Mouse (Mus musculus) heart, embryonic 13.5 days (tissue): ENCODE measurements at regions not wholly inside any gene's neighbourhood (a gene's known extent, or its start where the extent isn't known, plus 50 kb on each side); places are given as distances from the start of the nearest gene placed in this dataset.
A peak's percentile ranks its signal among the peaks of the same experiment; 100 is the strongest.
"Not testable (repeated sequence)": the region's sequence is repeated elsewhere in the genome, so short reads cannot be mapped to it uniquely, and the experiment has no call there.

ENCODE experiments used
- ATAC-seq: fragments of 200-750 bp; cut with Nextera tagmentation; 2 replicates; pipeline ENCODE4 v1.8.0; 2017; ENCODE audit warnings: moderate TSS enrichment; ENCODE audit not compliant: insufficient number of reproducible peaks, low FRiP score, low TSS enrichment; ENCODE audit errors: extremely low read depth
- H3K27ac ChIP-seq: fragments of 300-500 bp; sonication (generic); replicated peaks from 2 replicates; pipeline ENCODE4 v1.5.1; 2015; ENCODE audit warnings: moderate library complexity, mild to moderate bottlenecking, inconsistent platforms
- H3K27me3 ChIP-seq: fragments of 300-500 bp; sonication (generic); replicated peaks from 2 replicates; pipeline ENCODE4 v1.6.1; 2015; ENCODE audit warnings: mild to moderate bottlenecking, inconsistent platforms
- H3K36me3 ChIP-seq: fragments of 300-500 bp; sonication (generic); 2 replicates; pipeline ENCODE4 v1.6.1; 2015; ENCODE audit warnings: mild to moderate bottlenecking, inconsistent platforms
- H3K4me1 ChIP-seq: fragments of 300-500 bp; sonication (generic); 2 replicates; pipeline ENCODE4 v1.6.1; 2015; ENCODE audit warnings: inconsistent platforms
- H3K4me2 ChIP-seq: fragments of 300-500 bp; sonication (generic); 2 replicates; pipeline ENCODE4 v1.6.1; 2015; ENCODE audit warnings: inconsistent platforms, mild to moderate bottlenecking, moderate library complexity
- H3K4me3 ChIP-seq: fragments of 300-500 bp; sonication (generic); 2 replicates; pipeline ENCODE4 v1.5.1; 2015; ENCODE audit warnings: moderate library complexity, mild to moderate bottlenecking, inconsistent platforms
- H3K9ac ChIP-seq: fragments of 300-500 bp; sonication (generic); 2 replicates; pipeline ENCODE4 v1.6.1; 2015; ENCODE audit warnings: inconsistent platforms, mild to moderate bottlenecking, moderate library complexity
- H3K9me3 ChIP-seq: fragments of 300-500 bp; sonication (generic); 2 replicates; pipeline ENCODE4 v1.6.1; 2016; ENCODE audit warnings: inconsistent platforms
- WGBS: fragments of 180-500 bp; shearing (Covaris S2); methylation state at CpG from one replicate; pipeline ENCODE4 v1.1.7; 2015; ENCODE audit warnings: mixed read lengths; 5-methylcytosine and 5-hydroxymethylcytosine counted together

DNA sequence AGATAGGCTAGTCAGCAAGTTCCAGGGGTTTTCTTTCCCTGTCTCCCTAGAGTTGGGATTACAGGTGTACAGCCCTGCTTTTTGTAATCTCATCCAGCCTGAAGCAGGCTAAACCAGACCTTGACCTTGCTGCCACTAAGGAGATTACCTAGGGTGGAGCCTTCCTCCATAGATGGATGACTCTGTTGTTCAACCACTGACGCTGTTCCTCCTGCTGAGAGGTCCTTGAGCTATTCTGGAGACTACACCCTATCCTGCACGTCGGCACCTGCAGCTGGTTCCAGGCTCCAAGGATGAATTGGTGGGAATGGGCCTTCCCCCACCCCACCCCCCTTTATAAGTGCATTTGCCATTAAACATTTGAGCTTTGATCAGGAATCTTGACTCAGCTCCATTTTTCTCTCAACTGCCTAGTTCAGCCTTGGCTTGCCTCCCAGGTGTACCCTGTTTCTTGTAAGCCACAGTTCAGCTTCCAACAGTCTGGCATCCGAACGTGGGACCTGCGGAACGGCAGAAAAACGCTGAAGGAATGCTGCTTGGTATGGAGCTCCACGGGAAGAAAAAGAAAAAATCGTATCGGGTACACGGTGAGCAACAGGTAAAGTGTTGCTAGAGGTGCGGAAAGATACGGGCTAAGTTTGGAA, 131.7 kb upstream of the Ube2e1 start:
- Histone ChIP-seq H3K27me3 (no peaks in the 10 kb centered on the region), H3K9me3 (no peaks in the 10 kb centered on the region), H3K4me1 (peaks cover 13% of the 10 kb centered on the region; the same call in 1 of the 2 replicates), H3K4me2 (peak overlapping the region; percentile 62), H3K27ac (no peak overlapping the region), H3K36me3 (no peaks in the 10 kb centered on the region), H3K4me3 (peak overlapping the region; percentile 32), H3K9ac (peak overlapping the region; percentile 56; the same call in 1 of the 2 replicates)
- ATAC-seq = no peak
- WGBS = 29% methylated on average over 14 of the region's 14 CpGs

DNA sequence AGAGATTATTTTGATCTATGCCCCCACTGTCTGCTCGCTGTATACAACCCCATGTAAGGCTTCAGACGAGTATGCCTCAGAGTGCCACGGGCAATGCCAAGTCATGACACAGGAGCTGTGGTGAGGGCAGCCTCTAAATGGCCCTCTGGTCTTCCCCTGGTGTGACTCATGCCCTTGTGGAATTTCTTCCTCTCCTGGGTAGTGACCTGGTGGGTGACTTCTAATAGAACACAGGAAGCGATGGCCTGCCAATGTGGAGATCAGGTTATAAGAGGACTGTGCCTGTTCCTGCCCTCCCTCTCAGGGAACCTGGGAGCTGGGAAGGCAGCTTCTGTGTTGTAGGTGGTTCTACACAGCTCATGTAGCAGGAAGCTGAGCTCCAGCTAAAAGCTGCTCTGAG, 130.7 kb upstream of the Ube2e1 start:
- Histone ChIP-seq H3K9me3 (no peaks in the 10 kb centered on the region), H3K4me2 (no peak overlapping the region), H3K36me3 (no peaks in the 10 kb centered on the region), H3K4me3 (no peak overlapping the region), H3K27ac (no peak overlapping the region), H3K9ac (no peak overlapping the region), H3K4me1 (peaks cover 13% of the 10 kb centered on the region; the same call in 1 of the 2 replicates), H3K27me3 (no peaks in the 10 kb centered on the region)
- 72% methylated on average over 4 of the region's 4 CpGs for WGBS
- ATAC-seq = no peak

DNA sequence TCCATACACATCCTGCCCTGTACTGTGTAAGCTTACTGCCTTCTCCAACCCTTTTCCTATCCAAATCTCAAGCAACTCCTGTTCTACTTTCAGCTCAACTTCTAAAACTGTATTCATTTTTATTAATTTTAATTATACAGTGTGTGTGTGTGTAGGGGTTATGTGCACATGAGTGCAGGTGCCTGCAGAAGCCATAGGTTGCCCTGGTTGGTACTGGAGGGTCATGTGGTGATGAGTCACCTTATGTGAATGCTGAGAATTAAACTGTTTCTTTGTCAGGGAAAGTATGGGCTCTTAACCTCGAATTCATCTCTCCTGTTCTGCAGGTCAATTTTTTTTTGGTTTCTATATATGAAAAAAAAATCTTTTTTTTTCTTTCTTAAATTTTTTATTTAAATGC, 117.0 kb upstream of the Ube2e1 start:
- Histone ChIP-seq H3K4me3 (no peak overlapping the region), H3K36me3 (no peaks in the 10 kb centered on the region), H3K4me2 (no peak overlapping the region), H3K9ac (no peak overlapping the region), H3K27me3 (no peaks in the 10 kb centered on the region), H3K4me1 (no peaks in the 10 kb centered on the region), H3K27ac (no peak overlapping the region), H3K9me3 (no peaks in the 10 kb centered on the region)
- 59% methylated on average over 1 of the region's 1 CpGs for WGBS
- no peak for ATAC-seq

DNA sequence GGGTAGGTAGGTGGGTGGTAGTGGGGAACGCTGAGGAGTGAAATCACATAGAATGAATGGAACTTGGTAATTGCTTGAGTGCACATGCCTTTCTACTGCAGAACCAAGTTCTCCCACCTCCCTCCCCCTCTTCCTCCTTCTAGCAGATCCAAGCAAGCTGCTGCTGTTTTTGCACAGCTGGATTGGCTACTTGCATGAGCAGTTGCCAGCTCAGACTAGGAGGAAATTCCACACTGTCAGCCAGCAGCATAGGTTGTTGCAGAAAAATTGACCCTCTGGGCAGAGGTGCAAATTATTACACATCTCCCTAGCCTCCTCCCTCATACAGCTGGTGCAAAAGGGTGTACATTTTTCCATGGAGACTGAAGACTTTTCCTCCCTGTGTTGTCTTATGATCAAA, 112.8 kb upstream of the Ube2e1 start:
- 60% methylated on average over 1 of the region's 1 CpGs for WGBS
- no peak for ATAC-seq

DNA sequence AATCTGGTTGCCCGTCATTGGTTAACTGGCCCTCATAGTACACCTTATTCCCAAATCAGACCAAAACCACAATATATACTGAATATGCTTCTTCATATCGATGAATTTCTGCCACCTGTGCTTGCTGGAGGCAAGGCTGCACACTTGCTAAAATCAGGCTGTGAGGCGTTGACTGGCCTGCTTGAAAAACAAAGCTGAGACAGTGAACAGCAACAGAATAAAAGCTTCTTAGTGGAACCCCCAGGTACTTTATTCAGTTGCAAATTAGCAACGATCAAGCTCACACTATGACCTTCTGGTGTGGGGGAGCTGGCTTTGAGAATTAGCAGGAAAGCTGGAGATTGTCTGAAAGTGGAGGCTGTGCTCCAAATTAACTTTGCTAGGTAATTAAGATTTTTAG, 97.3 kb upstream of the Ube2e1 start:
- not testable (repeated sequence) for ATAC-seq, H3K9me3 ChIP-seq, H3K27ac ChIP-seq, H3K9ac ChIP-seq, H3K4me3 ChIP-seq, H3K36me3 ChIP-seq, H3K27me3 ChIP-seq, H3K4me2 ChIP-seq, H3K4me1 ChIP-seq
- 46% methylated on average over 4 of the region's 4 CpGs for WGBS

More for the DNA sequence above, 112.8 kb upstream of the Ube2e1 start:
- no peaks in the 10 kb centered on the region for H3K36me3 ChIP-seq
- H3K4me2 ChIP-seq = no peak overlapping the region
- no peaks in the 10 kb centered on the region for H3K27me3 ChIP-seq
- no peaks in the 10 kb centered on the region for H3K4me1 ChIP-seq
- H3K27ac ChIP-seq = no peak overlapping the region
- no peak overlapping the region for H3K4me3 ChIP-seq
- H3K9me3 ChIP-seq = no peaks in the 10 kb centered on the region
- H3K9ac ChIP-seq = no peak overlapping the region

DNA sequence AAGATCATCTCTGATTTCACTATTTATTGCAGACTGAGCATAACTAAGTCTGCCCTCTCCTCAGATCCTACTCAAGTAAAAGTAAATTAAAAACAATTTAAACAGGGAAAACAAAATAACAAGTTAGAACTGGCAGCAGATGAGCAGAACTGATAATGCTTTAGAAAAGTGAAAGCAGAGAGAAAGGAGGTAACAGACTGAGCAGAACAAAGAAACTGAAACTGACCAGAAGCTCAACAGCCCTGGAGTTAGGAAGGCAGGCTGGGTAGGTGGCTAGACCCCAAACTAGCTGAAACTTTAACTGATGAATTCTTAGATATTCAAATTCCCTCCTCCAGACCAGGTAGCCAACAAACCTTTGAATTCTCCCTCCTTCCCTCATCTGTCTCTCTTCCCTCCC, 94.2 kb upstream of the Ube2e1 start:
- ATAC-seq = no peak
- Histone ChIP-seq H3K27ac (no peak overlapping the region), H3K27me3 (no peaks in the 10 kb centered on the region), H3K4me1 (no peaks in the 10 kb centered on the region), H3K9me3 (no peaks in the 10 kb centered on the region), H3K4me3 (no peak overlapping the region), H3K36me3 (no peaks in the 10 kb centered on the region), H3K9ac (no peak overlapping the region), H3K4me2 (no peak overlapping the region)

DNA sequence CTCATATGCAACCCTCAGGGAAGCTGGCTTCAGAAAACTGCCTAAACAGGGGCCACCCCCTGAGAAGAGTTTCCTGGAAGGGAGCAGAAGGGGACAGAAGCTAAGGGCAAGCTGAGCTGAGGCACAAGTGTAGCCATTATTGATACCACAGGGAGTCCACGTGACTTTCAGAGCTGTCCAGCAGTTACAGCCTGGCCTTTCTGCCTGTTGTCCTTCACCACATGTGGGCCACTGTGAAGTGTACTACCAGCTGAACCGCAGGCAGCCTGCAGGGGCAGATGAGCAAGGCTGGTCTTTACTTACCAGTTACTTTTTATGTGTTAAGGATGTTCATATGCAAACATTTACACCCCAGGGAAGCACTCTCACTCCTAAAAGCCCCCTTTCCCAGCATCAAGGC, 85.2 kb upstream of the Ube2e1 start:
- H3K4me1 ChIP-seq = no peaks in the 10 kb centered on the region
- H3K27me3 ChIP-seq = no peaks in the 10 kb centered on the region
- H3K4me3 ChIP-seq = no peak overlapping the region
- WGBS = 9% methylated on average over 2 of the region's 2 CpGs
- ATAC-seq = no peak
- no peaks in the 10 kb centered on the region for H3K9me3 ChIP-seq
- no peak overlapping the region for H3K27ac ChIP-seq
- no peak overlapping the region for H3K9ac ChIP-seq
- no peaks in the 10 kb centered on the region for H3K36me3 ChIP-seq
- no peak overlapping the region for H3K4me2 ChIP-seq

DNA sequence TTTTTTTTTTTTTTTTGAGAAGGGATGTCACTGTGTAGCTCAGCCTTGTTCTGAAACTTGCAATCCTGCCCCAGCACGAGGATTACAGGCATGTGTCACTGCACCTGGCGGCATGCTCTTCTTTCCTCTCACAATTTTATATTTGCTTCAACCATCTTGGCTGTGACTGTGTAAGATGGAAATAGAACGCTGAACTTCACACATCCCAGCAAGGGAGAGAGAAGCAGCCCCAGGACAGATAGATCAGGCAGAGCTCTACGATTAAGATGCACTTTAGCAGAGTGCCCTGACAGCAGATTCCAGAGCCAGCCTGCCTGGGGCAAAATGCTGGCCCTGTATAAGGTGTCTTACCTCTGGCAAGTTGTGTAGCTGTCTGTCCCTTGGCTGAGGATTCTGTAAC, 84.7 kb upstream of the Ube2e1 start:
- 66% methylated on average over 4 of the region's 4 CpGs for WGBS
- ATAC-seq = no peak
- H3K27ac ChIP-seq = no peak overlapping the region
- H3K36me3 ChIP-seq = no peaks in the 10 kb centered on the region
- H3K9me3 ChIP-seq = no peaks in the 10 kb centered on the region
- H3K4me3 ChIP-seq = no peak overlapping the region
- H3K4me1 ChIP-seq = no peaks in the 10 kb centered on the region
- no peak overlapping the region for H3K4me2 ChIP-seq
- no peak overlapping the region for H3K9ac ChIP-seq
- no peaks in the 10 kb centered on the region for H3K27me3 ChIP-seq

DNA sequence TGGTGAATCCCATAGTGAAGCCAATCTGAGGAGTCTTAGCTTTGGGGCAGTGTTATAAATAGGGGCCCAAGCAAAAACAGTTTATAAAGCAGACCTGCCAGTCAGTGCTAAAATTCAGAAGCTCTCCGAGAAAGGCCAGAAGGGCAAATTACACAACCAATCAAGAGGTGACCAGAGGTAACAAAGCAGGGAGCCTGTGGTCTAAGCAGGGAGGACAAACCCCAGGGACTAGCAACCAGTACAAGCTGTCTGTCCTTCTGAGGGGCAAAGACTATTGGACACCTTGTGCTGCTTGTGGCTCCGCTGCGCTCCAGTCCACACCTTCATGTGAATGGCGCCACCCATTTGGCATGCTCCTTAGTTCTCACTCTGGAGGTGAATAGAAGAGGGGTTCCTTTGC, 67.3 kb upstream of the Ube2e1 start:
- Histone ChIP-seq H3K9me3 (peaks cover 2% of the 10 kb centered on the region; the same call in 1 of the 2 replicates), H3K27ac (peak overlapping the region; percentile 48; the same call in 1 of the 2 replicates), H3K9ac (no peak overlapping the region), H3K27me3 (no peaks in the 10 kb centered on the region), H3K4me3 (no peak overlapping the region), H3K4me2 (no peak overlapping the region), H3K4me1 (peaks cover 26% of the 10 kb centered on the region), H3K36me3 (no peaks in the 10 kb centered on the region)
- no peak for ATAC-seq
- 84% methylated on average over 4 of the region's 4 CpGs for WGBS

DNA sequence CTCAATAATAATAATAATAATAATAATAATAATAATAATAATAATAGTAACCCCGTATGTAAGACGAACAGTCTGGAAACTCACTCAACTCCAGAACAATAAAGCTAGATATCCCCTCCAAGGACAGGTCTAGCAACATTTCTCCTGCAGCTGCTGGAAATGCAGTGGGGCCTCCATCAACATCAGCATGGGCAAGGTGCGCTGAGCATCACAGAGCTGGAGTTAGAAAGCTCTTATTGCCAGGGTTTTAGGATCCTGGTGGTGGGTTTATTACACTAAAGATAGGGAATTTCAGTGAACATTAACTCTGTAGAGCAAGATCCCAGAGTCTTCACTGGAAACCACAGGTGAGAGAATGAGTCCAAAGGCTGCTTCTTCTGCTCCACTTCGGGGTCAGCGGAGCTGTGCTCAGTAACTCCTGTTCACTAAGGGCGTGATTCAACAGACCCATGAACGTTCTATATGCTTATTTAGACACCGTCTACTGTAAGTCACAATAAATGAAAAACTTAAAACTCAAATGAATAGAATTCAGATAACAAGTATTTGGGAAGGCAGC, 64.6 kb upstream of the Ube2e1 start:
- H3K4me3 ChIP-seq = no peak overlapping the region
- no peaks in the 10 kb centered on the region for H3K9me3 ChIP-seq
- ATAC-seq = no peak
- WGBS = 87% methylated on average over 8 of the region's 8 CpGs
- H3K9ac ChIP-seq = no peak overlapping the region
- H3K4me1 ChIP-seq = peaks cover 26% of the 10 kb centered on the region
- H3K27ac ChIP-seq = no peak overlapping the region
- H3K27me3 ChIP-seq = no peaks in the 10 kb centered on the region
- H3K4me2 ChIP-seq = no peak overlapping the region
- no peaks in the 10 kb centered on the region for H3K36me3 ChIP-seq

DNA sequence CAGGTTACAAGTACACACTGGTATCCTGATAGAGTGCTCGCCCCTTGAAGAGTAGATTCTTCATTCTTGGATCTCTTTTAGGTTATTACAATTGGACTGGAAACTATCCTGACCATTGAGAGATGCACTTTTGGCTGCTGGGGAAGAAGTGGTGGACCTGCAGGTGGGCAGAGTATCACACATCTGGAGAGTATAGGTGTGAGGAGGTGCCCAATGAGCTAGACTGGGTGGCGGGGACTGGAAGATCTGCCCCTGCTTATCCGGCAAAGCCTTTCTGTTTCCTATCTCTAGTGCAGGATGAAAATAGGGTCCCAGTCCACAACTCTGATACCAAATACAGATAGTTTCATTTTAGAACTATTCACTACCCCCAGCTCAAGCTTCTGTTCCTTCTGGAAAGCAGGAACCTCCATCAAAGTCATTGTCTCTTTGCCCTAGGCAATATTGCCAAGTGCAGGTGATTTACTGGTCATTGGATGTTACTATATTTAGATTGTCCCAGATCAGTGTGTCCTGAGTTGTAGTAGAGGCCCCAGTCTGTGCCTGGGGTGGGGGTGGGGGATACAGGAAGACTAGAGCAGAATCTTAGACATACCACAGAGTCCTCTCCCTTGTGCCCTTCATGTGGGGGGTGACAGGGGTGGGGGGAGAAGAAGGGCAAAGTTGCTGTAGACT, 62.5 kb upstream of the Ube2e1 start:
- Histone ChIP-seq H3K4me2 (no peak overlapping the region), H3K9me3 (no peaks in the 10 kb centered on the region), H3K27me3 (no peaks in the 10 kb centered on the region), H3K9ac (no peak overlapping the region), H3K36me3 (no peaks in the 10 kb centered on the region), H3K4me3 (no peak overlapping the region), H3K4me1 (peaks cover 26% of the 10 kb centered on the region), H3K27ac (no peak overlapping the region)
- no peak for ATAC-seq
- 70% methylated on average over 3 of the region's 3 CpGs for WGBS
